9 mouse cellular contexts compared by ENCODE assay signal in genomic region chr1:192799165-192799991, GRCm38 (mm10). TPM values are rescaled to one million over a fixed set of nuclear protein-coding genes. Genes with fewer than 3 reads are reported as not detected.
DNase-seq lines count a peak whose midpoint lies in the region; ATAC-seq and TF ChIP-seq lines count a peak whose summit lies in the region.
"Had no signal": no experiment of that assay in that cellular context is flagged by ENCODE, and none has a peak within 500 bp of the region (broad histone marks: within the 10 kb centered on the region; RNA-seq: fewer than 3 reads in every experiment).

No protein-coding gene starts in this region.

- TF ChIP-seq CTCF in thymus, adult 2 months (IDR thresholded peaks at IDR 0.05; ENCODE audit: borderline replicate concordance, control insufficient read depth, extremely low read depth, insufficient read depth, low read length, poor library complexity), result no peak

- H3K27me3 ChIP-seq in thymus, adult 2 months (ENCODE audit: control insufficient read depth, insufficient read depth, low read length), result no peaks in the 10 kb centered on the region
- no peaks in the 10 kb centered on the region for H3K27me3 ChIP-seq in limb, embryonic 15.5 days

- H3K9me3 ChIP-seq in limb, embryonic 15.5 days, result no peaks in the 10 kb centered on the region

- peak; percentile 9 for DNase-seq in CD4-positive, CD25-positive, alpha-beta regulatory T cell, adult 2 months (ENCODE audit: low read depth, low spot score)
- peak; percentile 27 for DNase-seq in thymus, adult 2 months
- no peak for DNase-seq in thymus, adult 18-20 months
- DNase-seq in thymus, postnatal 10 days (ENCODE audit: low spot score in 2 of 2), result peak; percentile 36 to 43
- no peak for DNase-seq in cerebellum, postnatal 36 days

- no peak for TF ChIP-seq POLR2A in thymus, adult 2 months (IDR thresholded peaks at IDR 0.05; ENCODE audit: control insufficient read depth, extremely low read depth, insufficient read depth, low read length, poor library complexity)

- H3K9ac ChIP-seq in limb, embryonic 15.5 days, result no peak overlapping the region

- WGBS in thymus, adult 2 months, result 62% methylated on average over 10 of the region's 10 CpGs
- WGBS in limb, embryonic 15.5 days, result 9% methylated on average over 10 of the region's 10 CpGs

- H3K4me2 ChIP-seq in limb, embryonic 15.5 days, result peak overlapping the region; percentile 26; the same call in 1 of the 2 replicates

- no peak for ATAC-seq in CD4-positive, CD25-positive, alpha-beta regulatory T cell, adult 4 months
- ATAC-seq in limb, embryonic 15.5 days (ENCODE audit: insufficient number of reproducible peaks, low FRiP score, low TSS enrichment, low read depth), result peak; percentile 33; the same call in 1 of the 2 replicates
- ATAC-seq in frontal cortex, adult (ENCODE audit: low TSS enrichment), result no peak

- peaks cover 18% of the 10 kb centered on the region for H3K4me1 ChIP-seq in thymus, adult 2 months (replicated peaks; ENCODE audit: control insufficient read depth, insufficient read depth, low read length)
- H3K4me1 ChIP-seq in limb, embryonic 15.5 days, result peaks cover 54% of the 10 kb centered on the region
- H3K4me1 ChIP-seq: megakaryocyte, embryonic 14.5 days had no signal

- no peaks in the 10 kb centered on the region for H3K36me3 ChIP-seq in thymus, adult 2 months (ENCODE audit: control insufficient read depth, insufficient read depth, low read length)
- H3K36me3 ChIP-seq in limb, embryonic 15.5 days, result no peaks in the 10 kb centered on the region

- no peak overlapping the region for H3K4me3 ChIP-seq in thymus, adult 2 months (ENCODE audit: control insufficient read depth, insufficient read depth, low read length)
- H3K4me3 ChIP-seq in limb, embryonic 15.5 days, result no peak overlapping the region
- H3K4me3 ChIP-seq: megakaryocyte, embryonic 14.5 days had no signal

- H3K27ac ChIP-seq in thymus, adult 2 months (ENCODE audit: control insufficient read depth, insufficient read depth, low read length), result no peak overlapping the region
- peak overlapping the region; percentile 93 for H3K27ac ChIP-seq in limb, embryonic 15.5 days

RNA-seq across cellular contexts. Expression of gene Hhat, which starts 28.4 kb away (rescaled TPM):
- 1 to 10 TPM; 2.9 to 3.7 TPM for polyA plus RNA-seq in CD4-positive, CD25-positive, alpha-beta regulatory T cell, adult 4 months (2017; shearing (Covaris generic))
- 5.8 and 6.6 TPM in 2 replicates for polyA plus RNA-seq in thymus, adult 2 months (2012; rRNA removed)
- polyA plus RNA-seq in limb, embryonic 15.5 days (2015; fragmentation: Nextera tagmentation; extraction: Ambion mirVana), result 11.5 and 12.0 TPM in 2 replicates

RNA-seq across cellular contexts. Expression of gene Sertad4, which starts 56.2 kb away (rescaled TPM):
- polyA plus RNA-seq in CD4-positive, CD25-positive, alpha-beta regulatory T cell, adult 4 months (2017; shearing (Covaris generic)), result not detected
- 1.6 and 2.3 TPM in 2 replicates for polyA plus RNA-seq in thymus, adult 2 months (2012; rRNA removed)
- 48.2 and 72.5 TPM in 2 replicates for polyA plus RNA-seq in limb, embryonic 15.5 days (2015; fragmentation: Nextera tagmentation; extraction: Ambion mirVana)

Comparison
In these comparisons a context has a peak if more than half of its experiments do, and no peak if none do; other contexts are left out.
1. DNase-seq: peak in CD4-positive, CD25-positive, alpha-beta regulatory T cell, adult 2 months (single experiment), thymus, adult 2 months (single experiment) and thymus, postnatal 10 days (2 of 2); none in thymus, adult 18-20 months (0 of 2) and cerebellum, postnatal 36 days (0 of 2).
2. RNA of gene Sertad4, which starts 56.2 kb away (polyA plus RNA-seq): 48.2 to 72.5 TPM in limb, embryonic 15.5 days; 1.6 to 2.3 TPM in thymus, adult 2 months and not detected in CD4-positive, CD25-positive, alpha-beta regulatory T cell, adult 4 months; every median in the first group is over 10 times any median in the second.